ENCODE assay signal across 25 mouse cellular contexts in the genomic region with DNA sequence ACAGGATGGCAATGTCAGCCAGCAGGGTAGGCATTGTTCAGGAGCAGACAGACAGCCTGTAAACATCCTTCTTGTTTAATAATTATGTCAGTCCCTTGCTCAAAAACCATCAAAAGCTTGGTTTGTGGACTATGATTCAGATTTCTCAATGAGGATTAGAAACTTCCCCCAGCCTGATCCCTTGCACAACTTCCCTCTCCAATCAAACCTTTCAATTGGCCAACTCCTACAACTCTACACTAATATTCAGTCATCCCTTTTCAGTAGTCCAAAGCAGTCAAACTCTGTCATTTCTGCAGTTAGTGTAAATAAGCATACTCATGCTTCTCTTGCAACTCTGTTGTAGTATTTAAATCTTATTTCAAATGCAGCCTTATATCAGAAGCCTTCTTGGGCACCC. TPM values are rescaled to one million over a fixed set of nuclear protein-coding genes. Genes with fewer than 3 reads are reported as not detected.
DNase-seq lines count a peak whose midpoint lies in the region; ATAC-seq lines count a peak whose summit lies in the region.
"Had no signal": no experiment of that assay in that cellular context is flagged by ENCODE, and none has a peak within 500 bp of the region (broad histone marks: within the 10 kb centered on the region; RNA-seq: fewer than 3 reads in every experiment).

No protein-coding gene starts in this region.

- H3K36me3 ChIP-seq in kidney, embryonic 16.5 days (ENCODE audit: insufficient read depth, low read length): no peaks in the 10 kb centered on the region
- H3K36me3 ChIP-seq: embryonic facial prominence, embryonic 13.5 days; G1E; hindbrain, embryonic 12.5 days had no signal

- H3K4me2 ChIP-seq in kidney, embryonic 16.5 days (replicated peaks; ENCODE audit: low read depth, low read length): no peak overlapping the region
- H3K4me2 ChIP-seq: embryonic facial prominence, embryonic 13.5 days; forebrain, embryonic 13.5 days; hindbrain, embryonic 12.5 days had no signal

- H3K4me3 ChIP-seq in kidney, embryonic 16.5 days (ENCODE audit: low read length): no peak overlapping the region
- H3K4me3 ChIP-seq: embryonic facial prominence, embryonic 13.5 days; forebrain, embryonic 13.5 days; hindbrain, embryonic 12.5 days had no signal

- H3K27ac ChIP-seq in kidney, embryonic 16.5 days (ENCODE audit: low read length): no peak overlapping the region
- H3K27ac ChIP-seq: embryonic facial prominence, embryonic 13.5 days; forebrain, embryonic 13.5 days; hindbrain, embryonic 12.5 days had no signal

- H3K9ac ChIP-seq in kidney, embryonic 16.5 days (replicated peaks; ENCODE audit: low read length): no peak overlapping the region
- H3K9ac ChIP-seq: embryonic facial prominence, embryonic 13.5 days; forebrain, embryonic 13.5 days; forebrain, postnatal 0 days; hindbrain, embryonic 12.5 days had no signal

- no peaks in the 10 kb centered on the region for H3K4me1 ChIP-seq in kidney, embryonic 16.5 days (ENCODE audit: insufficient read depth, low read length)
- H3K4me1 ChIP-seq: embryonic facial prominence, embryonic 13.5 days; forebrain, embryonic 13.5 days; hindbrain, embryonic 12.5 days had no signal

- no peaks in the 10 kb centered on the region for H3K27me3 ChIP-seq in kidney, embryonic 16.5 days (ENCODE audit: insufficient read depth, low read length)
- H3K27me3 ChIP-seq: embryonic facial prominence, embryonic 13.5 days; forebrain, embryonic 13.5 days; hindbrain, embryonic 12.5 days had no signal

- DNase-seq in lung, postnatal 36 days: peak; percentile 30
- no peak for DNase-seq in lung, postnatal 4 days
- DNase-seq in heart, adult 8-10 months (ENCODE audit: low spot score): no peak
- DNase-seq: adrenal gland, postnatal 10 days; B cell, adult 2 months; cerebellum, adult 11-12 months; cerebellum, adult 9-10 months; cerebellum, postnatal 25 days; forebrain, postnatal 0 days; gastrocnemius, postnatal 14 days; heart, postnatal 10 days; heart, postnatal 4 days had no signal

- ATAC-seq in common myeloid progenitor, adult 5-6 weeks (replicated peaks; ENCODE audit: low read depth, poor library complexity, severe bottlenecking): peak; percentile 72
- ATAC-seq in megakaryocyte, adult 5-6 weeks (ENCODE audit: poor library complexity, severe bottlenecking): peak; percentile 87
- ATAC-seq in megakaryocyte-erythroid progenitor cell, adult 5-6 weeks (replicated peaks; ENCODE audit: low FRiP score, low TSS enrichment, poor library complexity, severe bottlenecking): no peak
- no peak for ATAC-seq in kidney, embryonic 16.5 days (ENCODE audit: low FRiP score, low TSS enrichment)
- ATAC-seq: CD4-positive, CD25-positive, alpha-beta regulatory T cell, adult 4 months; forebrain, embryonic 13.5 days; forebrain, postnatal 0 days; hindbrain, embryonic 16.5 days had no signal

- no peaks in the 10 kb centered on the region for H3K9me3 ChIP-seq in kidney, embryonic 16.5 days (ENCODE audit: low read length)
- H3K9me3 ChIP-seq: embryonic facial prominence, embryonic 13.5 days; forebrain, embryonic 13.5 days; G1E; hindbrain, embryonic 12.5 days had no signal

RNA-seq across cellular contexts. Expression of gene Mmp12, which starts 12.3 kb away (rescaled TPM):
- total RNA-seq in common myeloid progenitor, adult 5-6 weeks (2017): not detected in 2 replicates
- total RNA-seq in megakaryocyte, adult 5-6 weeks (2015): not detected in 2 replicates
- 0.07 TPM in 1 of 2 replicates, not detected in the other for total RNA-seq in megakaryocyte, adult 5-6 weeks (2017)
- under 1 TPM; 0.33 to 0.75 (median 0.56) TPM for total RNA-seq in heart, adult 8-10 months (2022)
- total RNA-seq in megakaryocyte-erythroid progenitor cell, adult 5-6 weeks (2014; fragmentation: Nextera tagmentation): not detected in 2 replicates
- total RNA-seq in megakaryocyte-erythroid progenitor cell, adult 5-6 weeks (2017): not detected in 2 replicates
- not detected in 2 replicates for polyA plus RNA-seq in kidney, embryonic 16.5 days (2015; fragmentation: Nextera tagmentation; extraction: Ambion mirVana)
- total RNA-seq: gastrocnemius, adult 18-20 months; gastrocnemius, postnatal 14 days had no signal
- polyA plus RNA-seq: CD4-positive, CD25-positive, alpha-beta regulatory T cell, adult 4 months; embryonic facial prominence, embryonic 13.5 days; forebrain, embryonic 13.5 days; forebrain, postnatal 0 days; G1E; hindbrain, embryonic 12.5 days had no signal

RNA-seq across cellular contexts. Expression of gene Mmp1b, which starts 56.0 kb away (rescaled TPM):
- not detected in 2 replicates for total RNA-seq in common myeloid progenitor, adult 5-6 weeks (2017)
- total RNA-seq in megakaryocyte, adult 5-6 weeks (2015): not detected in 2 replicates
- not detected in 2 replicates for total RNA-seq in megakaryocyte, adult 5-6 weeks (2017)
- total RNA-seq in heart, adult 8-10 months (2022): not detected
- total RNA-seq in megakaryocyte-erythroid progenitor cell, adult 5-6 weeks (2014; fragmentation: Nextera tagmentation): not detected in 2 replicates
- total RNA-seq in megakaryocyte-erythroid progenitor cell, adult 5-6 weeks (2017): not detected in 2 replicates
- polyA plus RNA-seq in kidney, embryonic 16.5 days (2015; fragmentation: Nextera tagmentation; extraction: Ambion mirVana): not detected in 2 replicates
- total RNA-seq: adrenal gland, postnatal 10 days; adrenal gland, postnatal 4 days; forebrain, postnatal 0 days; G1E; gastrocnemius, adult 18-20 months; gastrocnemius, postnatal 14 days; heart, postnatal 10 days; heart, postnatal 4 days had no signal
- polyA plus RNA-seq: CD4-positive, CD25-positive, alpha-beta regulatory T cell, adult 4 months; embryonic facial prominence, embryonic 13.5 days; forebrain, embryonic 13.5 days; forebrain, postnatal 0 days; G1E; heart, embryonic 14.5 days; hindbrain, embryonic 12.5 days; hindbrain, embryonic 16.5 days had no signal

RNA-seq across cellular contexts. Expression of gene Mmp13, which starts 59.5 kb away (rescaled TPM):
- not detected in 2 replicates for total RNA-seq in common myeloid progenitor, adult 5-6 weeks (2017)
- total RNA-seq in megakaryocyte, adult 5-6 weeks (2015): 0.36 and 0.39 TPM in 2 replicates
- total RNA-seq in megakaryocyte, adult 5-6 weeks (2017): 0.08 and 0.48 TPM in 2 replicates
- total RNA-seq in heart, adult 8-10 months (2022): under 1 TPM; 0.09 to 0.47 (median 0.32) TPM
- total RNA-seq in megakaryocyte-erythroid progenitor cell, adult 5-6 weeks (2014; fragmentation: Nextera tagmentation): not detected in 2 replicates
- not detected in 2 replicates for total RNA-seq in megakaryocyte-erythroid progenitor cell, adult 5-6 weeks (2017)
- 0.30 and 0.34 TPM in 2 replicates for polyA plus RNA-seq in kidney, embryonic 16.5 days (2015; fragmentation: Nextera tagmentation; extraction: Ambion mirVana)
- total RNA-seq: gastrocnemius, adult 18-20 months; gastrocnemius, postnatal 14 days; heart, postnatal 10 days had no signal
- polyA plus RNA-seq: CD4-positive, CD25-positive, alpha-beta regulatory T cell, adult 4 months; forebrain, embryonic 13.5 days; G1E; hindbrain, embryonic 12.5 days had no signal

Comparison
In these comparisons a context has a peak if more than half of its experiments do, and no peak if none do; other contexts are left out.
1. ATAC-seq: peak in common myeloid progenitor, adult 5-6 weeks (single experiment) and megakaryocyte, adult 5-6 weeks (single experiment); none in megakaryocyte-erythroid progenitor cell, adult 5-6 weeks (single experiment) and kidney, embryonic 16.5 days (single experiment).